Mouse (Mus musculus) c-Kit-negative CD71-positive TER-119-positive erythroid progenitor cells, embryonic 14.5 days (primary cell): ENCODE measurements around the gene Fjx1.

Experiments
- DNase-seq: peaks from one replicate; pipeline ENCODE4 v3.0.0-alpha.2; 2013; ENCODE audit warnings: low read depth, low spot score

The Fjx1 gene

GRCm38 (mm10) chr2:102426434-102426833, 25.9 kb downstream of the Fjx1 start:
- no peak for DNase-seq

GRCm38 (mm10) chr2:102416149-102416743, 36.1 kb downstream of the Fjx1 start:
- DNase-seq: no peak

- DNase-seq: no peak
These were observed 39.6 kb downstream of the Fjx1 start for GRCm38 (mm10) chr2:102412738-102413137.

- DNase-seq: no peak
These were observed 41.7 kb downstream of the Fjx1 start for GRCm38 (mm10) chr2:102410615-102411014.

GRCm38 (mm10) chr2:102409741-102410140, 42.6 kb downstream of the Fjx1 start:
- DNase-seq: no peak

GRCm38 (mm10) chr2:102407363-102408184, 44.7 kb downstream of the Fjx1 start, which contains the start of gene Trim44:
Trim44 (minus strand) TSS chr2:102407828.
- DNase-seq: no peak

GRCm38 (mm10) chr2:102406324-102407304, 45.7 kb downstream of the Fjx1 start:
- no peak for DNase-seq

- DNase-seq: no peak
These were observed 48.3 kb downstream of the Fjx1 start for GRCm38 (mm10) chr2:102403982-102404381.

GRCm38 (mm10) chr2:102403306-102403705, 49.0 kb downstream of the Fjx1 start:
- no peak for DNase-seq

GRCm38 (mm10) chr2:102401352-102401692, 51.0 kb downstream of the Fjx1 start:
- no peak for DNase-seq

- DNase-seq: peak; percentile 15
These were observed 51.5 kb downstream of the Fjx1 start for GRCm38 (mm10) chr2:102400605-102401351.

GRCm38 (mm10) chr2:102399864-102400604, 52.3 kb downstream of the Fjx1 start:
- DNase-seq: no peak
